Mouse (Mus musculus) ovary, adult 18-20 months (tissue): ENCODE results near the gene Six4.
"Not testable (repeated sequence)": the region's sequence is repeated elsewhere in the genome, so short reads cannot be mapped to it uniquely, and the experiment has no call there.

Source experiments
- DNase-seq: peaks from one replicate; pipeline ENCODE4 v3.0.0; 2022; ENCODE audit warnings: low spot score, mixed read lengths

Six4 gene

DNA sequence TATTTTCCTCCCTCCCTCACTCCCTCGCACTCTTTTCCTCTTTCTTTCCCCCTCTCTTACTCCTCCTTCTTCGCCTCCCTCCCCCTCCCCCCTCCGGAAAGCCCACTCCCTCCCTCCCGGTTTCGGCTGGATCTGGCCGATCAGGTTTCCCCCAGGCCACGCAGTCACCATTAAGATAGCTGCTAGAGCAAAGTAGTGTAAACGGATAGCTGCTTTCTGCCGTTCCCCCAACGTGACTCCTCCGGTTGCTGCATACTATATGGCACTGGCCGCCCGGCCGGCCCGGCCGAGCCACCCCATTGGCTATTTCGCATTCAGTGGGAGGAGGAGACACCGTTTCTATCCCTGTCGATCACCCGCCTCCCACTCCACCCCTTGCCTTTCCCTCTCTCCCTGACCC, at the start of gene Six4:
Gene Six4, minus strand, starts transcription at position 261 of the 400 bp plus-strand sequence.
- DNase-seq = peak; percentile 48

DNA sequence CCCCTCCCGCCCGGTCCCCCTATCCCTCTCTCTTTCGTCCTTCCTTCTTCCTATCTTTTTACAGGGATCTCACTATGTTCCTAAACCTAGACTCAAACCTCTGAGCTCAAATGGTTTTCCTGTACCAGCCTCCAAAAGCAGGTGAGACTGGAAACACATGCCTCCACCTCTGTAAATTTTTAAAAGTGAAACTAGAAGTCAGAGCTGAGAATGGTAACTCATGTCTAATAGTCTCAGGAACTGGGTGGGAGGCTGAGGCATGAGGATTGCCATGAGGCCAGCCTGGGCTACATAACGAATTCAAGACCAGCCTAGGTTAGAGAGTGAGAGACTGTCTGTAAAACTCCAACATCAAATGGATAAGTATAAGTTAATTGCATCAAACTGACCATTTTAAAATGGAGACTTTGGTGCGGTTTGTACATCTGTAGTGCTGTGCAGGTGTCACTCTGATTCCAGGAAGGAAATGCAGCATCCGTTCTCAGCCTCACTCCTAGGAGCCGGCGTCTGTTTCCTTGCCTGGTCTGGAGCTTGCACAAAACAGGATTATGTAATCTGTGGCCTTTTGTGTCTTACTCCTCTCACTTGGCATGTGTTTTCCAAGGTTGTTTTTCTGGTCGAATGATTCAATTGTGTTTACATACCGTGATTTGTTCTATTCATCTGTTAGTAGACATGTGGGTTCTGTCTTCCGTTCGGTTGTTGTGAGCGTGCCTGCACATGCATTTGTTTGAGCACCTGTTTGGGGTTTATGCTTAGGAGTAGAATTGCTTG, 49.3 kb upstream of the Six4 start:
- no peak for DNase-seq

DNA sequence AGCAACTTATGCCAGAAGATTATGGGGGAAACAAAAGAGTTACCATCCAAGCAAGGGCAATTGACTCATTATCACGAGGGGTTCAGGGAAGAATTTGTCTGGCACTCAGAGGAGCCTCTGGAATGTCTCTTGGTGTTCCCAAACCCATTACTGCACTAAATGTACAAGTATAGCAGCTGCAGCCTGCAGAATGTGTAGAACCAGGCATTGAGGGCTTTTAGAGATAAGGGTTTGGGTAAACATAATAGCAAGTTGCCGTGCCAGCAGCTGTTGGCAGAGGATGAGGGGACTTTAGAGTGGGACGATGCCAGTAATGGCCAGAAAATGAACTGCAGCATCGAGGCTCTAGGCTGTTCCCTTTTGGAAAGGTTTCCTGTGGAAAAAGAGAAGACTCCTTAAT, 47.1 kb upstream of the Six4 start:
- peak; percentile 6 for DNase-seq

DNA sequence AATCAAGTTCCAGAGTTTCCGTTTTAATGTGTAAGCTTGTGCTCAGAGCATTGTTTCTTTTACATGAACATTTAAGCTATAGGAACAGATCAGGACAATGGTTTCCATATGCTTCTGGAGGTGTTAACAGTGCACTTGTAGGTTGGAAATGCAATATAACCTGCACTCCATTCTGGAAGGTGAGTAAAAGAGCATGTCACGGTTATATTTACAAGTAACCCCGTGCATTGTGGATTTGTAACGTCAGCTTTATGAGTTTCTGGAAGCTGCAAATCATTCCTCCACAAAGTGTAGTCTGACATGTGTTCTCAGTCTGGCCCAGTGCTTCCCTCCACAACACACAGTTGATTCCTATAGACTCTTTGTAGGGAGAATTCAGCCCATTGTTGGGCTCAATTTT, 40.9 kb upstream of the Six4 start:
- no peak for DNase-seq

DNA sequence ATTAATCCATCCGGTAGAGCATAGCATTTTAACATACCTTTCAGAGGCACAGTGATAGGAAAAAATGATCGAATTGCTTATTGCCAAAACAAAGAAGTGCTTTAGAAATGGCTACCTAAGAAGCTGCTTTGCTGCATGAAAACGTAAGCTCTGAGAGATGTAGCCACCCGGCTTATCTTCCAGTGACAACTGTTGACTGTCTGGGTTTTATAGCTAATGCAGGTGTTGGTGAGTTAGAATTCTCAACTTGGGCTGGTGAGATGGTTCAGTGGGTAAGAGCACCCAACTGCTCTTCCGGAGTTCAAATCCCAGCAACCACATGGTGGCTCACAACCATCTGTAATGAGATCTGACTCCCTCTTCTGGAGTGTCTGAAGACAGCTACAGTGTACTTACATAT, 37.8 kb upstream of the Six4 start:
- DNase-seq = not testable (repeated sequence)

DNA sequence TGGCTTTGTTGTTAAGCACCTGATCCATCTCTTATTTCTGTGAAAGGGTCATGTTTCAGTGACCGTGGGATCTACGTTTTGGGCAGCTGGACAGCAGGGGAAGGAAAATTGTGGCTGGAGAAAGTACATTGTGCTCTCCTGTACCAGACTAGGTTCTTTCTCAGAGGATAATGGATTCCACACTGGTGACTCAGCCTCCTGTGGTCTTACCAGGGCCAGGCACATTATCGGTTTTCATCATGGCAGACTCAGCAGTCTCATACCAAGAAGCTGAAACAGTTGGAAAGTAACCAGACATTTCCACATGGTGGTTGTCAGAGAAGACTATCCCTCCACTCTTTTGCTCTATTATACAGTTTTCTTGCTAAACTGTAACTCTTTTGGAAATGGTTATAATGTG, 34.0 kb upstream of the Six4 start:
- DNase-seq = no peak

DNA sequence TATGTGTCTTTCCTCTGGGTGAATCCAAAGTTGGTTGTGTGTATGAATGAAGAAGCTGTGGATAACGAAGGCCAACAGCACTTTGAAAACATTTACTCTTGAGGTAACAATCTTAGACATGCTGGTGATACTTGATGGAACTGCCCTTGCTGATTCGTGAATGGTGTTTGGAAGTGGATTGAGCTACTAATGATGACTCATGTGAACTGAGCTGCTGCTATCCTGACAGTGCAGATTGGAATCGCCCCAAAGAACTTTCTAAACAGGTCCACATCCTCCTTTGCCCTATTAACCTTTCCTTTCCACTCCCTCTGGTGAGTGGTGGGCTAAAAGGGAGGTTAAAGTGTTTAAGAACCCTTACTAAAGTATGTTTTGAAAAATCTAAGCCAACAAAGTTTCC, 27.5 kb upstream of the Six4 start:
- no peak for DNase-seq

DNA sequence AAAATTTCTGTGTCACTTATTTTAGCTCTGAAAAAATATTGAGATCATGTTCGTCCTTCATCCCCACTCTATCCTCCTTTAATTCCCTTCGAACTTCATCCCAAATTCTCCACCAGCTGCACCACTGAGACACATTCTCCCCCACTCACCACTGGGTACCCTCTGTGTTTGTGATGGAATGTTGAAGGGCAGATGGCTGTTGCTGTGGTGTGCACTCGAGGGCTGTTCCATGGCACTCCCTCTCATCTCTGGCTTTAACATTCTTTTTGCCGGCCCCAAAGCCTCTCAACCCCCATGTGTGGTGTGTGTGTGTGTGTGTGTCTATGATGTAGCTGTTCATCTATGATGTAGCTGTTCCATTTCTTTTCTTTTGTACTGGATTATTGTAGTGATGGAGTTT, 12.0 kb upstream of the Six4 start:
- no peak for DNase-seq

DNA sequence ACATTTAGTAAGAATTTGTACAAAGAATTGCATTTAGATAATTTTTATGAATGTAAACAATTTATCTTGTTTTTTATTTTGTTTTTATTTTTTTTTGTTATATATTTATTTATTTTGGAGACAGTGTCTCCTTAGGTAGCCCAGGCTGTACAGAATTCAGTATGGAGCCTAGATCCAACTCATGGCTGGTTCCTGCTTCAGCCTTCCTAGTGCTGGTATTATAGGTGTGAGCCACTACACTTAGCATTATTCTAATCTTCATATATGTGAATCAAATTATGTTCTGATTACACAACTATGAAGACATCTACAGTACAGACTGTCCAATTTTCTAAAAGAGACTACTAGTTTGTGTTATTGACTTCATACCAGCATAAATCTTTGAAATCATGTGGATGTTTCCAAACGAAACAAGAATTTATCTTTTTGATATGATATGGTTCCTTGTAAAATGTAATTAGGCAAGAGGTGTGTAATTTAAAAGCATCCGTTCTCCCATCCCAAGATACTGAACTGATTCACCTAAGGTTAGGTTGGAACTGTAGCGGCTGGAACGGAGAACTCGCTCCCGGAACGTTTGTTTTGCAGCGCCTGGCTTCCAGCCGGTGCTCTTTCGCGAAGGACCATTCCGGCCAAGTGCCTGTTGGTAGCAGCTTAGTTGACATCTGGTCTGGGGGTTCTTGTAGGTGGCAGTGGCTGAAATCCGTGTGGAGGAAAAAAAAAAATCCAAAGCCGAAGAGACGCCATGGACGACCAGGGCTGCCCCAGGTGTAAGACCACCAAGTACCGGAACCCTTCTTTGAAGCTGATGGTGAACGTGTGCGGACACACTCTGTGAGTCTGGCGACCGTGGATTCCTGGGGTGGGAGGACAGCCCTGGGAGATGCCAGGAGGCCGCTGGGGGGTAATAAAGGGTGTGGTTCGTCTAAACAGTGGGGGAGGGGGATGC, 10.1 kb upstream of the Six4 start, which contains the start of gene Mnat1:
Gene Mnat1, plus strand, starts transcription at position 625 of the 949 bp plus-strand sequence.
- DNase-seq = peak; percentile 23

DNA sequence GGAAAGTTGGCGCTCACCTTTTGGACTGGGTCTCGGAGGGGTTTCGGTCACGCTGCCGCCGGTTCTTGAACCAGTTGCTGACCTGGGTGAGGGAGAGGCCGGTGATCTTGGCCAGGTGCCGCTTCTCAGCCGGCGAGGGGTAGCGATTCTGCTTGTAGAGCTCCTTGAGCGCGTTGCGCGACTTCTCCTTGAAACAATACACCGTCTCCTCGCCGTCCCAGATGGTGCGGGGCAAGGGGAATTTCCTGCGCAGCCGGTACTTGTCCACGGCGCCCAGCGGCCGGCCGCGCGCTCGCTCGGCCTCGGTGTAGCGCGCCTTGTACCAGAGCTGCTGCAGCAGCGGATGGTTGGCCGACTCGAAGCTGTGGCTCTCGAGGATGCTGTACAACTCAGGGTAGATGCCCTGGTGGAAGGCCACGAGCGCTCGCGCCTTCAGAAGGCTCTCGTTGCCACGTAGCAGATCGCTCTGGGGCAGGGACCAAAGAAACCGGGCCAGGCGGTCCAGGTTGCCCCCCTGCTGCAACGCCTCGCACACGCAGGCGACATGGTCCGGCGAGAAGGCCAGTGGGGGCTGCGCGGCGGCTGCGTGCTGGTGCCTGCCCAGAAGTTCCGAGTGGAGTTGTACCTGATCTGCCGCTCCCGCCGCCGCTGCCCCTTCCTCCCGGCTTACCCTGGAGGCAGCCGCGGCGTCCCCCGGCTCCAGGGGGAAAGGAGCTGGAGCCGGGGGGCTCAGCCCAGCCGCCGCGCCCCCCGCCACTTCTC, 749 bp downstream of the Six4 start:
- no peak for DNase-seq

DNA sequence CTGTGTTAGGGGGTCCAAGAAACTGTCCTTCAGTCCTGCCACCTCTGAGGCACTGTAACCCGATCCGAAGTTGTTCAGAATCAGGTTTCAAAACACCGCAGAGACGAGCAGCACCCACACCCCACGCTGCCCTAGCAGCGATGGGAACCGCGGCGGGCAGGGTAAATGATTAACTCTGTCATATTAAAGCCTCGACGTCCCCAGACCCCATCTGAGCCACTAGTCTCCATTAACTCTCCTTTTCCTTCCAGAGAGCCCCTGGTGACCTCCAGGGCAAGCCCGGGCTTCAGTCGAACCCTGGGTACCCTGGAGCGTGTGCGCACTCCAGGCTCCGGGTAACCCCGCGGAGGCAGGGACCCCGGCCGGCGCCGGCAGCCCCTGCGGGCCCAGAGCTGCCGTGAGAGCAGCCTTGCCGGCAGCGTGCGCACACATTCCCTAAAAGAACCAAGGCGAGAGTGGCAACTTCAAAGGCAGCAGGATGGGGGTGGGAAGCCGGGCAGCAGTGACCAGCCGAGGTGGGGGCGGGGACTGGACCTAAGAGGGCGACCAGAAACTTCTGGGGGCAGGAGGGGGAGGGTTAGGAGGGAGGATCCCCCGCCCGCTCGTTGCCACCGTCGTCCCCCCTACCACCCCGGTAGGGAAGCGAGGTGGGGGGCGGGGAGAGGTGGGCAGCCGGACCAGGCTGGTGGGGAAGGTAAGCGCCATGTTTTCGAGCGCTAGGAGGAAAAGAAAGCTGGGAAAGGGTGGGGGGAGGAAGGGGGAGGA, 1.5 kb downstream of the Six4 start:
- DNase-seq = no peak

DNA sequence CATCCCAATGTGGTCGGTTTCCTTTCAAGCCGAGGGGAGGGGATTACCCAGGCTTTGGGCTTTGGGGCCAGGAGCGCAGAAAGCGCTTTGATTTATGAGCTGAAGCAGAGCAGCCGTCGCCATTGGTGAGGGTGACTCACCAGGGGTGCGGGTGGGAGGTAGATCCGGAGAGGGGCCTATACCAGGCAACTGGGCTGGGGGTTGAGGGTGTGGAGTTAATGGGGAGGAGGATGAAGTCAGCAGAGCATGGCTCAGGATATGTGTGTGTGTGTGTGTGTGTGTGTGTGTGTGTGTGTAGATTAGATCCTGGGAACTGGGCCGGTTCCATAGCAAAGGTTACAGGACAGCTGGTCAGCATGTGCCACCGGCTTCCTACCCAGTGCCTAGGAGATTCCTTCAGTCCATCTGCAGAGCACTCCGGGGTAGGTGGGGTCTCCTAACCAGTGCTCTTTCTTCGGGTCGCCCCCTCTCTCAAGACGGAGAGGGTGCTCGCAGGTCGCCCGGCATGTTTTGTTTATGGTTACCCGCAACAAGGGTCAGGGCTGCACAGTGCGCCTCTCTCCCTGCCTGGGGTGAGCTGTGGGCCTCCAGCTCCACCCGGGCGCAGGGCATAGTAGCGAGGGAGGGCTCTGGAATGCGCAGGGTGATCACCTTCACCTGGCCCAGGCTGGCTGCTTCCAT, 2.7 kb downstream of the Six4 start:
- DNase-seq = no peak

DNA sequence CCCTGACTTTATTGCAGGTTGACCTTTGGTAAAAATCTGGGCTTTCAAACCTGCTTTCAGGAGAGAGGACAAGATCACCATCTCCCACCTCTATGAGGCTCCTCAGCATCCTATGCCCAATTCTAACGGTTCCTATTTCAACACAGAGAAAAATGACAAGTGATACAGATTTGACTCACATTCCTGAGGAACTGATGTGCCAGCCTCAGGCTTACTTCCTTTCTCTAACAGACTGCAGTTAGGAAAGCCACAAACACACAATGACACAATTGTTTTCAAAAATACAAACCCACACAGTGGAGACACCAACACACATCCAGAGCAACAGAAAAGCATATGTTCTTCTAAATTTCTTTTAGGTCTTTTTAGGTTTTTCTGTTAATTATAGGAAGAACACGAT, 5.4 kb downstream of the Six4 start:
- DNase-seq = no peak

DNA sequence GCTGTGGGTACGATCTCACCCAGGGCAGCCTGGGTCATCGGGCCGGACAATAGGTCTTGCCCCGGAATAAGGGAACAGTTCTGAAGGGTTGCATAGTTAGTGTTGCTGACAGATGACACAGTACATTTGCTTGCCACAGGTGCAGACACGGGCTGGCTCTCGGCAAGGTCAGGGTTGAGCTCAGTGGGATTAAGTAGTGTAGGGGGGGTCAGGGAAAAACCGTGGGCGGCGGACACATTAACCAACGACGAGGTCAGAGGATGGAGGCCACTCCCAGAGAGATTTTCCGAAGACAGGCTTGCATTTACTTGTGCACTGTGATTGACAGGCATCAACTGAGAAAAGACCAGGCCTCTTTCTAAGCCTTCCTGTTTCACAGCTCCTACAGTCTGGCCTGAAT, 9.5 kb downstream of the Six4 start:
- DNase-seq = no peak

DNA sequence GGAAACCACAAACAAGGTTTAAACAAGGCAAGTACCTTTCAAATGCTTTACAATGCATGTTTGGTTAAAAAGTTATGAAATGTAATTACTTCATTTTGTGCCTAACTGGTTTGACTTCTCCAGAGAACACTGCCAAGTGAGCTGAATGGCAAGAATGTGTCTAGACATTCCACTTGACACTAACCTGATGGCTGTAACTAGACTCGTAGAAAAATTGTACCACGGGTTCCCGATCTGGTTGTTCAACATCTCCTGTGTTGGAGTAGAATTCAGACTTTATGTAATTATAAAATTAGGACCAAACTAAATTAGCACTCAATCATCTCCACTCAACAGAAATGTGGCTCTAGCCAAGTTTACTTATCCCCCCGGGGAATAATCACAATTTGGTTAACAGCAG, 14.7 kb downstream of the Six4 start:
- DNase-seq = no peak

DNA sequence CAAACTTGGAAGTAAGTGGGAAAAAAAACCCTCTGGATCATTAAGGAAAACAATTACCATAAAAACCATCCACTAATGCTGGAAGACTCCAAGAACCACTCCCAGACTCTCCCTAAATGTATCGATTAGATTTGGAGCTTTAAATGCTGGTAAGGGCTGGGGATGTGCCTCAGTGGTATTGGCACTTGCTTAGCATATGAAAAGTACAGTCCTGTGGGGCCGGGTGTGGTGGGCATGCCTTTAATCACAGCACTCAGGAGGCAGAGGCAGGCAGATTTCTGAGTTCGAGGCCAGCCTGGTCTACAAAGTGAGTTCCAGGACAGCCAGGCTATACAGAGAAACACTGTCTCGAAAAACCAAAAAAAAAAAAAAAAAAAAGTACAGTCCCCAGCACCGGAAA, 17.1 kb downstream of the Six4 start:
- DNase-seq = not testable (repeated sequence)

DNA sequence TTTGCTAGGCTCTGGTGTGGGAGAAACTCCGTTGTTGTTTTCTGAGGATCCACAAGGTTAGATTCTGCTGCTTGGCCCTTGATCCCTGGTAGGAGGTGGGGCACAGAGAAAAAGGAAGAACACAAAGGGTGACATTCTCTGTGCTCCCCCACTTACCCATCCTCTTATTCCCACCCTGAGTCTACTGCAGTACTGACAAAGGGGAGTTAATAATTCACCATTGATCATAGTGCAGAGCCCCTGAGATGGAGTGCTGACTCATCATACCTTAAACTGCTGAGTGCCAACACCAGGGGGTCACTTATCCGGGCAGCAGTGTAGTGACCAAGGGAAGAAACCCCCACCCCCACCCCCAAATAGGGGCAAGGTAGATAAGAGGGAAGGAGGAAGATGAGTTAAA, 18.7 kb downstream of the Six4 start:
- DNase-seq = no peak

DNA sequence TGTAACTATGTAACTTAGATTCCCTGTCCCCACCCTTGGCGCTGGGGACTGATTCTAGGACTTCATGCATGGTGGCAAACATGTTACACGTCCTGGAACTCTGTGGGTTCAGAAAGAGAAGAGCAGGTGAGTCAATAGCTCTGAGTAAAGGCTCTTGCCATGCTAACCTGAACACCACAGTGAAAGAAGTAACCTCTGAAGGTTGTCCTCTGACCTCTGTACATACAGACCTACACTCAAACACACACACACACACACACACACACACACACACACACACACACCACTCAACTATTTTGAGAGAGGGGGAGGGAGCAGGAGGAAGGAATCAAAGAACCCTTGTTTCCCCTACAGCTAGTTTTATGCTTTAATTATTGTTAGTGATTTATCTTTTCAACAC, 19.1 kb downstream of the Six4 start:
- no peak for DNase-seq

DNA sequence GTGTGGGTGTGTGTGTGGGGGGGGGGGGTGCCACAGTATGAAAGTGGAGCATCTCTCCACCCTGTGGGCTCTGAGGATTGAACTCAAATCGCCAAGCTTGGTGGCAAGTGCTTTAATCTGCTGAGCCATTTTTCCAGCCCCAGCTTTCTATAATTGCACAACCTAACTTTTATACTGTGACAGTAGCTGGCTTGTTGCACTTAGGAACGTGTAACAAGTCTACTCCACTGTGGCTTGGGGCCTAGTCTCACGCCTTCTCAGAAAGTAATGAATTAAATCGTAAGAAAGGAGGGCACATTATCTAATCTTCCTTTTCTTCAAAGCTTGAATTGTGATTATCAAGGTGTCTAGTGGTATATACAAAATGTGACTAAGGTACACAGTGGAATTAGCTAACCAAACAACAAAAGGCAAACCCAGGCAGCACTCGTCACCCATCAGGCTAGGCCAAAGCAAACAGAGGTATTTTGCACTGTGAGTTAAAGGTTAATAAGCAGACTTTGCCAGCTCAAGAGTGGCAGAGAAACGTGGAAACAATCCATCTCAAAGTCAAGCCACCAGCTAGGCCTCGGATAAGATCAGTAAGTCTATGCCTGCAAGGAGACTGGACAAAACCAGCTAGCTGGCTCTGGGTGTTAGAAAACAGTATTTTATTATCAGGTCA, 22.5 kb downstream of the Six4 start:
- DNase-seq = no peak

DNA sequence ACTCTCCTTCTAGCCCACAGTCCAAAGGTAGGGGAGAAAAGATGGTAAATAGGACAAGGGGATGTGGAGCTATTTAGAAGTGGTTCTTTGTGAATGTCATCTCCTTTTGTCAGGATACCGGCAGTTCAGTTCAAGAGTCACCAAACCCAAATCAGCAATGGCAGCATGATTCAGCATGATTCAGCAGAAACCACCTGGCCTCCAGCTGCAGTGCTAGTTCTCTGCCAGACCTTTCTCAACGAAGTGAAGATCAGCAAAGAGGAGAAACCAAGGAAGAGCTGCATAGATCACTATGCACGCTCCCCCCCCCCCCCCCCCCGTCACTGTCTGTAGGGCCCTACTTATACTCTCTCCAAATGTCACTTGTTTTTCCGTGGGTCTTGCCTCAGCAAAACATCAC, 24.3 kb downstream of the Six4 start:
- DNase-seq = no peak

DNA sequence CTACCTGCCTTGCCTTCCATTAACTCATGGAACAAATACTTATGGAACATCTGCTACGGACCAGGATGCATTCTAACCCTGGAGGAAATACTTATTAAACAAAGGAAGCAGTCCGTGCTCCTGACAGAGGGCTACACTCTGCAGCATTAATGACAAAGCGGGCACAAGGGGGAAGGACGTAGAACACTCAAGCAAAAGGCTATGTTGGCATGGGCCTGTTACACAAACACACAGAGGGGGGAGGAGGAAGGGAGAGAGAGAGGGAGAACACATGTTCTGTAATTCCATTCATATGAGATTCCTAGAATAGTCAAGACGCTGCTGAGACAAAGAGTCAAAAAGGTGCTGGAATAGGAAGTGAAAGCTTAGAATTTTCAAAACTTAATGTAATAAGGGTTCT, 24.8 kb downstream of the Six4 start:
- no peak for DNase-seq
